Mouse (Mus musculus) MEL (cell line): ENCODE data around the gene Plek. TPM values are rescaled to one million over a fixed set of nuclear protein-coding genes. Genes with fewer than 3 reads are reported as not detected.

Source experiments
- polyA plus RNA-seq, 2 experiments: library from polyadenylated mRNA; stranded (reverse) in 1 of 2; unstranded in 1 of 2; fragments of >175 nt in 1 of 2; fragments of >200 nt in 1 of 2; gene quantifications; 2 replicates each; pipeline versions ENCODE4 v1.2.1 to v1.2.4; 2012; ENCODE audit warnings: low replicate concordance in 2 of 2, low read depth in 1 of 2; ENCODE audit not compliant: insufficient read length in 2 of 2, insufficient read depth in 1 of 2, missing spikeins in 1 of 2
- total RNA-seq: library from RNA; depleted of rRNA; stranded (reverse); fragments of 300-350 nt; gene quantifications from 2 replicates; pipeline ENCODE4 v1.2.3, GENCODE M21; 2012; rRNA removed

The Plek gene
- total and polyA plus RNA-seq, 3 experiments, result 51.5 to 357 (median 76.7) TPM

Other genes starting within 250 kb of the Plek start
- gene Fbxo48, start 101.0 kb downstream of the Plek start, total RNA-seq, result 3.4 and 3.7 TPM in 2 replicates
- gene Fbxo48, start 101.0 kb downstream of the Plek start, polyA plus RNA-seq, result 1 to 10 TPM in 1 of 2 experiments, not detected in 1; 5.2 TPM
- not detected in 2 replicates for gene Cnrip1, start 795 bp downstream of the Plek start, total RNA-seq
- not detected for gene Cnrip1, start 795 bp downstream of the Plek start, polyA plus RNA-seq
- 48.8 and 55.5 TPM in 2 replicates for gene Ppp3r1, start 106.9 kb upstream of the Plek start, total RNA-seq
- 10 to 100 TPM; 63.8 to 67.9 TPM for gene Ppp3r1, start 106.9 kb upstream of the Plek start, polyA plus RNA-seq
- gene Wdr92, start 129.7 kb upstream of the Plek start, total RNA-seq, result 58.9 and 63.8 TPM in 2 replicates
- 10 to 100 TPM in 1 of 2 experiments, not detected in 1; 34.5 TPM for gene Wdr92, start 129.7 kb upstream of the Plek start, polyA plus RNA-seq
- gene Pno1, start 159.2 kb upstream of the Plek start, total RNA-seq, result 113 and 121 TPM in 2 replicates
- gene Pno1, start 159.2 kb upstream of the Plek start, polyA plus RNA-seq, result 1,000 to 10,000 TPM in 1 of 2 experiments, 10 to 100 TPM in 1; 64.4 to 1,147 TPM
- 69.2 and 72.3 TPM in 2 replicates for gene C1d, start 205.2 kb upstream of the Plek start, total RNA-seq
- 10 to 100 TPM in 1 of 2 experiments, not detected in 1; 35.2 TPM for gene C1d, start 205.2 kb upstream of the Plek start, polyA plus RNA-seq